Mouse (Mus musculus) MEL (cell line): ENCODE results near the gene Creb3l1. TPM values are rescaled to one million over a fixed set of nuclear protein-coding genes. Genes with fewer than 3 reads are reported as not detected.

Experiments used
- DNase-seq: peaks from one replicate; pipeline ENCODE4 v3.0.0; 2011; ENCODE audit warnings: low read depth, low spot score
- H3K27ac ChIP-seq: 2 replicates; pipeline ENCODE4 v1.5.1; 2012; ENCODE audit warnings: low read depth, mild to moderate bottlenecking, control low read depth, low read length, moderate library complexity; ENCODE audit not compliant: control insufficient read depth
- H3K27me3 ChIP-seq, 2 experiments: fragments of 150-350 bp in 1 of 2; sonication (generic) in 1 of 2; 2 replicates each; pipeline ENCODE4 v1.6.1; 2012; ENCODE audit warnings: low read length in 2 of 2, mild to moderate bottlenecking in 2 of 2, improper control_type of control experiment in 1 of 2, moderate library complexity in 1 of 2; ENCODE audit not compliant: insufficient read depth in 2 of 2, control insufficient read depth in 1 of 2
- H3K36me3 ChIP-seq, 2 experiments: 2 replicates each; pipeline ENCODE4 v1.6.1; 2012 to 2014; ENCODE audit warnings: low read length in 2 of 2, improper control_type of control experiment in 1 of 2, inconsistent platforms in 1 of 2, mild to moderate bottlenecking in 1 of 2; ENCODE audit not compliant: insufficient read depth in 2 of 2, control insufficient read depth in 1 of 2
- H3K4me1 ChIP-seq, 2 experiments: fragments of 150-350 bp in 1 of 2; sonication (generic) in 1 of 2; 2 replicates each; pipeline ENCODE4 v1.6.1; 2012; ENCODE audit warnings: low read length in 2 of 2, improper control_type of control experiment in 1 of 2, mild to moderate bottlenecking in 1 of 2; ENCODE audit not compliant: insufficient read depth in 2 of 2, control insufficient read depth in 1 of 2
- H3K4me3 ChIP-seq, 2 experiments: fragments of 150-350 bp in 1 of 2; sonication (generic) in 1 of 2; 2 replicates each; pipeline ENCODE4 v1.5.1; 2012; ENCODE audit warnings: low read depth in 2 of 2, low read length in 2 of 2, mild to moderate bottlenecking in 2 of 2, moderate library complexity in 2 of 2, control low read depth in 1 of 2, improper control_type of control experiment in 1 of 2; ENCODE audit not compliant: control insufficient read depth in 1 of 2, insufficient read depth in 1 of 2
- H3K79me2 ChIP-seq: 2 replicates; pipeline ENCODE4 v1.6.1; 2012; ENCODE audit warnings: mild to moderate bottlenecking, low read length, moderate library complexity; ENCODE audit not compliant: control insufficient read depth, poor library complexity, insufficient read depth
- H3K9ac ChIP-seq: 2 replicates; pipeline ENCODE4 v1.6.1; 2012; ENCODE audit warnings: low read depth, mild to moderate bottlenecking, control low read depth, low read length, moderate library complexity; ENCODE audit not compliant: control insufficient read depth, poor library complexity, severe bottlenecking
- H3K9me3 ChIP-seq: fragments of 150-350 bp; sonication (generic); replicated peaks from 2 replicates; pipeline ENCODE4 v1.6.1; 2012; ENCODE audit warnings: mild to moderate bottlenecking, low read length, improper control_type of control experiment, moderate library complexity; ENCODE audit not compliant: insufficient read depth
- CHD1 ChIP-seq: IDR thresholded peaks from 2 replicates; pipeline ENCODE4 v1.6.1; 2012; ENCODE audit warnings: low read depth, mild to moderate bottlenecking, inconsistent platforms, low read length, improper control_type of control experiment
- CHD2 ChIP-seq: IDR thresholded peaks from 2 replicates; pipeline ENCODE4 v1.6.1; 2011; ENCODE audit warnings: low read length, improper control_type of control experiment
- EP300 ChIP-seq, 2 experiments: IDR thresholded peaks; 2 replicates each; pipeline ENCODE4 v1.6.1; 2011; ENCODE audit warnings: improper control_type of control experiment in 2 of 2, low read length in 2 of 2, low read depth in 1 of 2, mild to moderate bottlenecking in 1 of 2
- GATA1 ChIP-seq: IDR thresholded peaks from 2 replicates; pipeline ENCODE4 v1.6.1; 2011; ENCODE audit warnings: low read depth, low read length, improper control_type of control experiment
- HCFC1 ChIP-seq: IDR thresholded peaks from 2 replicates; pipeline ENCODE4 v1.6.1; 2012; ENCODE audit warnings: low read depth, mild to moderate bottlenecking, inconsistent platforms, low read length, improper control_type of control experiment, moderate library complexity
- JUND ChIP-seq: IDR thresholded peaks from 2 replicates; pipeline ENCODE4 v1.6.1; 2011; ENCODE audit warnings: low read depth, mild to moderate bottlenecking, improper control_type of control experiment, low read length
- KAT2A ChIP-seq: conservative IDR thresholded peaks from 2 replicates; pipeline ENCODE4 v1.6.1; 2012; ENCODE audit warnings: low read depth, low read length, improper control_type of control experiment, inconsistent platforms
- MAX ChIP-seq: IDR thresholded peaks from 2 replicates; pipeline ENCODE4 v1.6.1; 2011; ENCODE audit warnings: low read length, improper control_type of control experiment
- MAZ ChIP-seq: IDR thresholded peaks from 2 replicates; pipeline ENCODE4 v1.6.1; 2012; ENCODE audit warnings: low read depth, mild to moderate bottlenecking, inconsistent platforms, low read length, improper control_type of control experiment
- MYC ChIP-seq: IDR thresholded peaks from 2 replicates; pipeline ENCODE4 v1.6.1; 2011; ENCODE audit warnings: low read depth, mild to moderate bottlenecking, low read length, improper control_type of control experiment, moderate library complexity
- NRF1 ChIP-seq: IDR thresholded peaks from 2 replicates; pipeline ENCODE4 v1.6.1; 2014; ENCODE audit warnings: low read depth, mild to moderate bottlenecking, inconsistent platforms, low read length, improper control_type of control experiment, moderate library complexity; ENCODE audit not compliant: poor library complexity, insufficient read depth, severe bottlenecking
- RAD21 ChIP-seq: IDR thresholded peaks from 2 replicates; pipeline ENCODE4 v1.6.1; 2011; ENCODE audit warnings: mild to moderate bottlenecking, low read depth, low read length, improper control_type of control experiment
- SIN3A ChIP-seq: IDR thresholded peaks from 2 replicates; pipeline ENCODE4 v1.6.1; 2012; ENCODE audit warnings: low read length, improper control_type of control experiment, inconsistent platforms
- TBP ChIP-seq: IDR thresholded peaks from 2 replicates; pipeline ENCODE4 v1.8.0; 2011; ENCODE audit warnings: low read depth, low read length, improper control_type of control experiment
- UBTF ChIP-seq: IDR thresholded peaks from 2 replicates; pipeline ENCODE4 v1.6.1; 2012; ENCODE audit warnings: low read depth, mild to moderate bottlenecking, inconsistent platforms, low read length, improper control_type of control experiment, moderate library complexity, borderline replicate concordance; ENCODE audit not compliant: insufficient read depth
- USF2 ChIP-seq, 2 experiments: IDR thresholded peaks; 2 replicates each; pipeline ENCODE4 v1.6.1; 2011 to 2012; ENCODE audit warnings: improper control_type of control experiment in 2 of 2, low read length in 2 of 2, borderline replicate concordance in 1 of 2, inconsistent platforms in 1 of 2, low read depth in 1 of 2, mild to moderate bottlenecking in 1 of 2; ENCODE audit not compliant: insufficient read depth in 1 of 2
- ZNF384 ChIP-seq: IDR thresholded peaks from 2 replicates; pipeline ENCODE4 v1.6.1; 2012; ENCODE audit warnings: low read depth, mild to moderate bottlenecking, inconsistent platforms, low read length, improper control_type of control experiment
- polyA plus RNA-seq, 2 experiments: library from polyadenylated mRNA; stranded (reverse) in 1 of 2; unstranded in 1 of 2; fragments of >175 nt in 1 of 2; fragments of >200 nt in 1 of 2; gene quantifications; 2 replicates each; pipeline versions ENCODE4 v1.2.1 to v1.2.4; 2012; ENCODE audit warnings: low replicate concordance in 2 of 2, low read depth in 1 of 2; ENCODE audit not compliant: insufficient read length in 2 of 2, insufficient read depth in 1 of 2, missing spikeins in 1 of 2
- total RNA-seq: library from RNA; depleted of rRNA; stranded (reverse); fragments of 300-350 nt; gene quantifications from 2 replicates; pipeline ENCODE4 v1.2.3, GENCODE M21; 2012

The Creb3l1 gene
- total and polyA plus RNA-seq, 3 experiments, result 0.12 to 9.1 TPM; not detected in 1

- peak; percentile 43; the same call in 1 of the 2 replicates for TF ChIP-seq TBP
- peak; percentile 51 for TF ChIP-seq MAX
- 0 out of 2 replicates have a peak, but pooled peaks have one; percentile 23 for TF ChIP-seq MYC
- TF ChIP-seq UBTF, result no peak
- TF ChIP-seq EP300 (IDR thresholded peaks at IDR 0.05; ENCODE audit: low read depth in 1 of 2, low read length in 2 of 2), result no peak
Observed at GRCm38 (mm10) chr2:91972121-91972566, 52.2 kb downstream of the Creb3l1 start (continued).

GRCm38 (mm10) chr2:91971231-91972097, 52.8 kb downstream of the Creb3l1 start:
- no peak for TF ChIP-seq RAD21
- TF ChIP-seq UBTF, result no peak
- no peak for TF ChIP-seq ZNF384
- no peak for TF ChIP-seq CHD2
- TF ChIP-seq EP300 (IDR thresholded peaks at IDR 0.05; ENCODE audit: low read depth in 1 of 2, low read length in 2 of 2), result no peak
- TF ChIP-seq JUND, result no peak
- no peak for TF ChIP-seq NRF1
- TF ChIP-seq SIN3A, result no peak
- Histone ChIP-seq H3K27me3 (peaks cover 1 to 5% of the 10 kb centered on the region in 2 experiments; a peak in 2 of 4 replicates), H3K9ac (peak overlapping the region; percentile 44), H3K4me3 (peak overlapping the region; percentile 12 to 47; a peak in 3 of 4 replicates), H3K79me2 (no peaks in the 10 kb centered on the region), H3K9me3 (no peaks in the 10 kb centered on the region), H3K27ac (no peak overlapping the region; the same call in 1 of the 2 replicates), H3K4me1 (no peaks in the 10 kb centered on the region), H3K36me3 (peaks cover 0 to 7% of the 10 kb centered on the region in 2 experiments; a peak in 2 of 4 replicates)
- no peak for DNase-seq

GRCm38 (mm10) chr2:91967962-91968361, 56.3 kb downstream of the Creb3l1 start:
- no peak overlapping the region for H3K4me3 ChIP-seq
- H3K79me2 ChIP-seq, result peaks cover 3% of the 10 kb centered on the region
- peaks cover 5 to 12% of the 10 kb centered on the region in 2 experiments; a peak in 3 of 4 replicates for H3K4me1 ChIP-seq
- TF ChIP-seq USF2 (IDR thresholded peaks at IDR 0.05; ENCODE audit: borderline replicate concordance in 1 of 2, insufficient read depth in 1 of 2, low read depth in 1 of 2, low read length in 2 of 2) (no peak), UBTF (no peak), SIN3A (no peak), HCFC1 (no peak), MAZ (no peak), RAD21 (no peak), KAT2A (no peak), GATA1 (no peak), TBP (no peak), NRF1 (no peak), CHD1 (no peak)
- no peaks in the 10 kb centered on the region for H3K9me3 ChIP-seq
- no peak overlapping the region for H3K9ac ChIP-seq
- peaks cover 0 to 10% of the 10 kb centered on the region in 2 experiments; a peak in 2 of 4 replicates for H3K36me3 ChIP-seq
- no peak overlapping the region for H3K27ac ChIP-seq
- DNase-seq, result no peak
- H3K27me3 ChIP-seq, result peaks cover 1 to 5% of the 10 kb centered on the region in 2 experiments; a peak in 2 of 4 replicates
